Mouse (Mus musculus): ENCODE data around the gene Gm5089.

GRCm38 (mm10) chr14:122412841-122413541 lies 37.9 kb downstream of the Gm5089 start:
- TF ChIP-seq POLR2A (IDR thresholded peaks at IDR 0.05; ENCODE audit: low read depth, low read length) (no peak), CTCF (IDR thresholded peaks at IDR 0.05; ENCODE audit: borderline replicate concordance, insufficient read depth, low read length) (no peak)

All from embryonic fibroblast, embryonic 13.5 days (primary cell).